Mouse (Mus musculus): ENCODE measurements around the gene Piezo1. TPM values are rescaled to one million over a fixed set of nuclear protein-coding genes. Genes with fewer than 3 reads are reported as not detected.

Gene Piezo1
- polyA plus RNA-seq (2012; ENCODE audit: low replicate concordance) = 144 and 175 TPM in 2 replicates

GRCm38 (mm10) chr8:122551265-122552051 is at the start of gene Piezo1:
Piezo1 (minus strand) TSS chr8:122551329.

GRCm38 (mm10) chr8:122576648-122577022 is 25.5 kb upstream of the Piezo1 start, which contains the start of gene Aprt:
Aprt (minus strand) TSS chr8:122576909.

DNA sequence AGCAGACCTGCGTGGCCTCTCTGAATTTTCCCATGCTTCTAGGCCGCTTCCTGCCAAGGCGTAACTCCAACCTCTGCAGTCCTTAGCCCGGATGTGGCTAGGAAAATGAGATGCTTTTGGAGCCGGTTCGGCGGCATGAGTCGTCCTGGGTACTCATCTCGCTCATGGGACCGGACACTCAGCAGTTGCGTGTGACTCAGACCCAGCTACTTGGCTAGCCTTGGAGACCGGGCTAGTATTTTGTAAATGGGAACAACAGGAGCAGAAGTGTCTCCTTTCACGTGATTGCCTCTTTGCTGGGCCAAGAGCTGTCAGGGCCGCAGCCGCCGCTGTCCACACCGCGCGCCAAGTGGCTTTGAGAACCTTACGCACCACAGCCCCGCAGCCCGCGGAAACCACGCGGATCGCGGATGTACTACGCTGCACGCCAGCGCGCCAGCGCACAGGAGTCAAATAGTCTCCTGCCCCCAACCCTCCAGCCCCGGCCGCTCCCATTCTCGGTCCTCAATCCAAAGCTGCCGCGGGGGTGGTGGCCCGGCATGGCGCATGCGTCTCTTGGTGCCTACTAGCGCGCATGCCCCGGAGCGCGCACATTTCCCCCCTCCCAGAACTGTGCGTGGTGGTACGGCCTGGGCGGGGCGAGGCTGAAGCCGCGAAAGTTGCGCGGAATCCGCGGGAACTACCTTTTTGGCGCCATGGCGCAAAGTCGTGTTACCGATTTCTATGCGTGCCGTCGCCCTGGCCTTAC is 16.4 kb upstream of the Piezo1 start, which contains the start of gene Cdt1:
TSS of gene Cdt1 (plus strand) at position 655 of the 748 bp plus-strand sequence.

GRCm38 (mm10) chr8:122475580-122476320 is 75.4 kb downstream of the Piezo1 start, which contains the start of the genes Rnf166 and Ctu2:
Rnf166 (minus strand) TSS chr8:122476064.
Ctu2 (plus strand) TSS chr8:122476143.

DNA sequence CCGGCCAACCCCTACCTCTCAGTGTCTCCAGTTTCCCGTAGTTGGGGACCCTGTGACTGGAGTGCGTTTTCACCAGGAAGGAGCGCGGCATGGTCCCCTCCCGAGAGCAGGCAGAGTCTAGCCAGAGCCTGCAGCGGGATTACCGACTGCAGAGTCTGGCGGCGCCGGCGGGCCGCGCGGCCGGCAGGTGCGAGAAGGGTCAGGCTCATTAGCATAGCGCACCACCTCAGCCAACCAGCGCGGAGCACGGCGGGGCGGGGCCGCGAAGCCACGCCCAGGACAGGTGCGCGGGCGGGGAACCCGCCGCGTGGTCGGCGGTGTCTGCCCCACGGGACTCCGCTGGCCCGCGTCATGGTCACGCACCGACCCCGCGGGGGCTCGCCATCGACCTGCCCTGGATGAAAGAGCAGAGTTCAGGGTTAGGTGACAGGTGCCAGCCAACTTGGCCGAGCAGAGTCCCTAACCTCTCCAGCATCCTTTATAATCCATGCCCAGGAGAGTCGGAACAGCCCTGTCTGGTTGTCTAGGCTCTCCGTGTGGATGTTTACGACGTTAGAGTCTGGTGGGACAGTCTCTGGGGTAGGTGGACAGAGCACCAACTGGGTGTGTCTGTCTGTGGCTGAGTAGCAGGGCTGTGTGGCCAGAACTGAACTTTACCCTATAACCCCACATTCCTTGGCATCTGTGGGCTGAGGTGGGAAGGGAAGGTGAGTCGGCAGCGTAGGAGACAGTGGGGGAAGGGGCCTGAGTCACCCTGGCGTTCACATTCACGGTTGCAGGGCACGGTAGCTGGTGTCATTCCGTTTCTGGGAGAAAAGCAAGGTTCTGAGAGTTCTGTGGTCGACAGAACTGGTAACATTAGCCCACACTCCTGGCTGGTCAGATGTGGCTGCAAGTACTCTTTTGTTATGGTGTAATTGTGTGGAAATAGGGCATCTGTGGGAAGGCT is 90.3 kb downstream of the Piezo1 start, which contains the start of gene Snai3:
TSS of gene Snai3 (minus strand) at position 210 of the 949 bp plus-strand sequence.

DNA sequence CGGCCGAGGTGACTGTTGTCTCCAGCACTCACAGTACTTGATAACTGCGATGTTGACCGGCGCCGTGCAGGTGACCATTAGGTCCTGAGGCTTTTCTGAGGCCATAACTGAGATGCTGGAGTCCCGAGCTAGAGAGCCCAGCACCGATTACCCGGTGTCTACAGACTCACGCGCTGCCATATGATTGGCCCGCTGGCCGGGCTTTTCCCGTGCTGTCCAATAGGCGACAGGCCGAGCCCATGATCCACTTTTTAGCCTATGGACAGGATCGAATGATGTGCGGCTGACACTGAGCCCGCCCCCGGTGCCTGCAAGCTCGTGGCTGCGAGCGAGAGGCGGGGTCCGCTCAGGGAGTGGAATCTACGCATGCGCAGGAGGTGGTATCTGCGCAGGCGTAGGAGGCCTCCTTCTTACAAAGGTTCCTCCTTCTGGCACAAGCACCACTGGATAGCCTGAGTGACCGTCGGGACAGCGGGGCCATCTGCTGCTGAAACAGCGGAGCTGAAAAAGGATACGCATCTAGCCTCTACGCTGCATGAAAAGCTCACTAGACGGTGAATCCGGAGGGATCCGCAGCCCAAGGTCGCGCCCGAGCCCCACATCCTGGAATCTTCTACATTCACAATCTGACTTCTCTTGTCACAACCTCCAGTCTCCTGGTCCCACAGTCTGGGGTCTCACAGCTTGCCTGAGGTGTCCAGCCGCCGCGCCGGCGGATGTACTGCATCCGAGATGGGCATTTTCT is 107.7 kb downstream of the Piezo1 start, which contains the start of gene Mvd:
TSS of gene Mvd (minus strand) at position 161 of the 745 bp plus-strand sequence.

GRCm38 (mm10) chr8:122432443-122433268 is 118.5 kb downstream of the Piezo1 start, which contains the start of gene Cyba:
Cyba (minus strand) TSS chr8:122432930.

Other genes with a start within 250 kb of the Piezo1 start
- gene Trhr2, start 190.6 kb downstream of the Piezo1 start, polyA plus RNA-seq (2012; ENCODE audit: low replicate concordance) = not detected in 2 replicates
- gene Zc3h18, start 174.7 kb downstream of the Piezo1 start, polyA plus RNA-seq (2012; ENCODE audit: low replicate concordance) = 91.5 and 120 TPM in 2 replicates
- 0.27 TPM in 1 of 2 replicates, not detected in the other for gene Il17c, start 129.3 kb downstream of the Piezo1 start, polyA plus RNA-seq (2012; ENCODE audit: low replicate concordance)
- 241 and 437 TPM in 2 replicates for gene Cyba, start 118.4 kb downstream of the Piezo1 start, polyA plus RNA-seq (2012; ENCODE audit: low replicate concordance)
- 7.4 and 8.7 TPM in 2 replicates for gene Mvd, start 107.9 kb downstream of the Piezo1 start, polyA plus RNA-seq (2012; ENCODE audit: low replicate concordance)
- gene Snai3, start 90.6 kb downstream of the Piezo1 start, polyA plus RNA-seq (2012; ENCODE audit: low replicate concordance) = 0.42 and 0.59 TPM in 2 replicates
- 16.7 and 27.1 TPM in 2 replicates for gene Rnf166, start 75.3 kb downstream of the Piezo1 start, polyA plus RNA-seq (2012; ENCODE audit: low replicate concordance)
- 35.6 and 52.9 TPM in 2 replicates for gene Ctu2, start 75.2 kb downstream of the Piezo1 start, polyA plus RNA-seq (2012; ENCODE audit: low replicate concordance)
- gene Cdt1, start 16.7 kb upstream of the Piezo1 start, polyA plus RNA-seq (2012; ENCODE audit: low replicate concordance) = 618 and 659 TPM in 2 replicates
- gene Aprt, start 25.6 kb upstream of the Piezo1 start, polyA plus RNA-seq (2012; ENCODE audit: low replicate concordance) = 73.2 and 246 TPM in 2 replicates
- gene Galns, start 60.1 kb upstream of the Piezo1 start, polyA plus RNA-seq (2012; ENCODE audit: low replicate concordance) = 2.4 and 8.2 TPM in 2 replicates
- 1.6 TPM in 1 of 2 replicates, not detected in the other for gene Trappc2l, start 60.3 kb upstream of the Piezo1 start, polyA plus RNA-seq (2012; ENCODE audit: low replicate concordance)
- not detected in 2 replicates for gene Pabpn1l, start 71.4 kb upstream of the Piezo1 start, polyA plus RNA-seq (2012; ENCODE audit: low replicate concordance)
- gene Cbfa2t3, start 147.8 kb upstream of the Piezo1 start, polyA plus RNA-seq (2012; ENCODE audit: low replicate concordance) = 199 and 264 TPM in 2 replicates
- gene Acsf3, start 224.2 kb upstream of the Piezo1 start, polyA plus RNA-seq (2012; ENCODE audit: low replicate concordance) = 7.4 and 9.4 TPM in 2 replicates